Mouse (Mus musculus) limb, embryonic 11.5 days (tissue): ENCODE results near the gene Creb3l1. TPM values are rescaled to one million over a fixed set of nuclear protein-coding genes. Genes with fewer than 3 reads are reported as not detected.

Source experiments
- ATAC-seq: fragments of 200-750 bp; cut with Nextera tagmentation; 2 replicates; pipeline ENCODE4 v1.8.0; 2017; ENCODE audit warnings: low read depth; ENCODE audit not compliant: insufficient number of reproducible peaks, low FRiP score, low TSS enrichment
- DNase-seq: peaks from one replicate; pipeline ENCODE4 v3.0.0-alpha.2; 2015; ENCODE audit warnings: low spot score
- H3K27ac ChIP-seq: fragments of 300-500 bp; sonication (generic); replicated peaks from 2 replicates; pipeline ENCODE4 v1.5.1; 2014; ENCODE audit warnings: low read depth, mild to moderate bottlenecking, low read length
- H3K27me3 ChIP-seq: fragments of 300-500 bp; sonication (generic); 2 replicates; pipeline ENCODE4 v1.6.1; 2014; ENCODE audit warnings: mild to moderate bottlenecking, low read length, mixed read lengths; ENCODE audit not compliant: control insufficient read depth, insufficient read depth
- H3K36me3 ChIP-seq: fragments of 300-500 bp; sonication (generic); 2 replicates; pipeline ENCODE4 v1.6.1; 2014; ENCODE audit warnings: mild to moderate bottlenecking, low read length, moderate library complexity, mixed read lengths; ENCODE audit not compliant: control insufficient read depth, insufficient read depth
- H3K4me1 ChIP-seq: fragments of 300-500 bp; sonication (generic); 2 replicates; pipeline ENCODE4 v1.6.1; 2014; ENCODE audit warnings: low read length, mixed read lengths; ENCODE audit not compliant: control insufficient read depth, insufficient read depth
- H3K4me2 ChIP-seq: fragments of 300-500 bp; sonication (generic); 2 replicates; pipeline ENCODE4 v1.6.1; 2014; ENCODE audit warnings: low read depth, mild to moderate bottlenecking, moderate library complexity; ENCODE audit not compliant: severe bottlenecking
- H3K4me3 ChIP-seq: fragments of 300-500 bp; sonication (generic); 2 replicates; pipeline ENCODE4 v1.5.1; 2014; ENCODE audit warnings: low read depth, low read length
- H3K9ac ChIP-seq: fragments of 300-500 bp; sonication (generic); 2 replicates; pipeline ENCODE4 v1.6.1; 2014; ENCODE audit warnings: mild to moderate bottlenecking, low read length
- H3K9me3 ChIP-seq: fragments of 300-500 bp; sonication (generic); 2 replicates; pipeline ENCODE4 v1.6.1; 2016; ENCODE audit warnings: low read length; ENCODE audit not compliant: control insufficient read depth
- WGBS: fragments of 180-500 bp; shearing (Covaris S2); extraction: QIAGEN DNeasy Blood & Tissue Kit; methylation state at CpG from one replicate; pipeline ENCODE4 v1.1.7; 2014; 5-methylcytosine and 5-hydroxymethylcytosine counted together
- polyA plus RNA-seq: library from polyadenylated mRNA; unstranded; fragments of >200 nt; fragmentation: Nextera tagmentation; extraction: Ambion mirVana; gene quantifications from 2 replicates; pipeline ENCODE4 v1.2.1, GENCODE M21; 2014

Gene Creb3l1
- polyA plus RNA-seq, 1 experiment from 2014 or later: 0.85 TPM

DNA sequence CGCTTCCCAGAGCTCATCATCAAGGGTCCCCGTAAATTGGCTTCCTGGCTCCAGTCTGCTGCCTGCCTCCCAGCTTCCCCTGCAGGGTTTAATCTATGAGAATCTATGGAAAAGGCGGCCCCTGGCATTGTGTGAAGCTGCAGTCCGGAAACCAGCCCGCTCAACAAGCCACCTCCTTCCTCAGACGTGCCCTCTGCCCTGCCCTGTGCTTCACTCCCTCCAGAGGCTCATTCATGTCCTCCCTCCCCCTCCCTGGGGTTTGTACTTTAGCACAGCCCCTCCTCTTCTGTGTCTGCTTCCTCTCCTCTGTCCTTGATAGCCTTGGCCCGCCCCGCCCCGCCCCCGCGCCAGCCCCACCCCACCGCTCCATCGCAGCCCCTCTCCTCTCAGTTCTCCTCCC is 39.9 kb downstream of the Creb3l1 start:
- peaks cover 4% of the 10 kb centered on the region; the same call in 1 of the 2 replicates for H3K4me1 ChIP-seq
- ATAC-seq: peak; percentile 82
- H3K9me3 ChIP-seq: no peaks in the 10 kb centered on the region
- H3K36me3 ChIP-seq: no peaks in the 10 kb centered on the region
- peak; percentile 75 for DNase-seq
- WGBS: 1% methylated on average over 11 of the region's 13 CpGs
- H3K9ac ChIP-seq: peak overlapping the region; percentile 24; the same call in 1 of the 2 replicates
- no peaks in the 10 kb centered on the region for H3K27me3 ChIP-seq
- H3K4me2 ChIP-seq: peak overlapping the region; percentile 42
- no peak overlapping the region for H3K4me3 ChIP-seq
- 0 out of 2 replicates have a peak overlapping the region, but pooled peaks have one; percentile 64 for H3K27ac ChIP-seq

DNA sequence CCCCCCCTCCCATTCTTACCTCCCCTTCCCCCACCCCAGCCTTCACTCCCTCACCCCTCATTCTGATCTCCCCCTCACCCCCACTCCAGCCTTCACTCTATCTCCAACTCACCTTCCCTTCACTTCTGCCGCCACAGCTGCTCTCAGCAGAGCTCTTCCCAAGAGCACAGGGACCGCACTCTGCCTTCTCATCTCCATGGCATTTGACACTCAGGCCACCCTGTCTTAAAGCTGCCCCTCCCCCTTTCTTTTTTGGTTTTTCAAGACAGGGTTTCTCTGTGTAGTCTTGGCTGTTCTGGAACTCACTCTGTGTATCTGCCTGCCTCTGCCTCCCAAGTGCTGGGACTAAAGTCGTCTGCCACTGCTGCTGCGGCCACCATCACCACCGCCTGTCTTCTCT is 43.5 kb downstream of the Creb3l1 start:
- Histone ChIP-seq H3K27me3 (peaks cover 23% of the 10 kb centered on the region), H3K27ac (no peak overlapping the region), H3K9me3 (no peaks in the 10 kb centered on the region), H3K4me2 (no peak overlapping the region), H3K36me3 (no peaks in the 10 kb centered on the region), H3K9ac (no peak overlapping the region), H3K4me3 (no peak overlapping the region), H3K4me1 (peaks cover 10% of the 10 kb centered on the region)
- 38% methylated on average over 5 of the region's 5 CpGs for WGBS
- ATAC-seq (no peak), DNase-seq (no peak)

DNA sequence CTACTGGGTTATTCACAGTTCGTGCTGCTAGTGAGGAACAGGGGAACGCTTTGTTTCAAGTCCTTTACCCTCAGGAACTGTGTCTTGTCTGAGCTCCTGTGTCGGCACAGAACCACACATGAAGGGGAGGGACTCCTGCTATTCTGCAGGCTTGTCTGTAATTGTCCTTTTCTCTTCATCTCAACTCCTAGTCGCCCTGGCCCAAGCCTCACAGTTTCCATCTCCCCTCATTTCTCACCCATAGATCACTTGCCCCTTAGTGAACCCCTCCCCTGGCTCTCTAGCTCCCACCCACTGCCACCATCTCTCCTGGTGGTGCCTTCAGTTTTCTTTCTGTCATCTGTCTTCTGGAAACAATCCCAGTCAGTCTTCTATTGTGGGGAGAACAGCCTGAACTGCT is 44.1 kb downstream of the Creb3l1 start:
- no peaks in the 10 kb centered on the region for H3K36me3 ChIP-seq
- H3K4me2 ChIP-seq: no peak overlapping the region
- no peak overlapping the region for H3K27ac ChIP-seq
- peaks cover 11% of the 10 kb centered on the region for H3K4me1 ChIP-seq
- DNase-seq: no peak
- no peaks in the 10 kb centered on the region for H3K9me3 ChIP-seq
- no peak overlapping the region for H3K4me3 ChIP-seq
- H3K9ac ChIP-seq: no peak overlapping the region
- H3K27me3 ChIP-seq: peaks cover 29% of the 10 kb centered on the region
- WGBS: 13% methylated on average over 4 of the region's 4 CpGs
- no peak for ATAC-seq

DNA sequence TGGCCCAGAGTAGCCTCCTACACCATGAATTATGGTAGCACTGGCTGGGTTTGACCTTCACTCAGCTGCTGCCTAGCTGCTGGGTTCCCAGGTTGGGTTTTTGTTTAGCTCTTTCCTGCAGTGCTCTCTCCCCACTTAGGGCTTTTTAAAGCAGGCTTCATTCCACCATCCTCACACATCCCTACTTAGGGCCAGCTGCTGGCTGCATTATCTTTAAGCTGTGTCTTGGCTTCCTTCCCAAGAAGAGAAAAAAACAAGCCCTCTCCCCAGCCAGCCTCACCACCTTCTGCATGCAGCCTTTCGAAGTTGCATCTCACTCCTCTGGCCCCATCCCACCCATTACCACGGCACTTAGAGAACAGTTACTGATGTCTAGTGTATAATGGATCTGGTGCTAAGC is 45.8 kb downstream of the Creb3l1 start:
- no peaks in the 10 kb centered on the region for H3K9me3 ChIP-seq
- 30% methylated on average over 2 of the region's 2 CpGs for WGBS
- H3K27me3 ChIP-seq: peaks cover 38% of the 10 kb centered on the region
- no peak overlapping the region for H3K4me3 ChIP-seq
- no peak overlapping the region for H3K4me2 ChIP-seq
- H3K9ac ChIP-seq: no peak overlapping the region
- DNase-seq (no peak), ATAC-seq (no peak)
- peaks cover 7% of the 10 kb centered on the region for H3K4me1 ChIP-seq
- no peaks in the 10 kb centered on the region for H3K36me3 ChIP-seq
- no peak overlapping the region for H3K27ac ChIP-seq

DNA sequence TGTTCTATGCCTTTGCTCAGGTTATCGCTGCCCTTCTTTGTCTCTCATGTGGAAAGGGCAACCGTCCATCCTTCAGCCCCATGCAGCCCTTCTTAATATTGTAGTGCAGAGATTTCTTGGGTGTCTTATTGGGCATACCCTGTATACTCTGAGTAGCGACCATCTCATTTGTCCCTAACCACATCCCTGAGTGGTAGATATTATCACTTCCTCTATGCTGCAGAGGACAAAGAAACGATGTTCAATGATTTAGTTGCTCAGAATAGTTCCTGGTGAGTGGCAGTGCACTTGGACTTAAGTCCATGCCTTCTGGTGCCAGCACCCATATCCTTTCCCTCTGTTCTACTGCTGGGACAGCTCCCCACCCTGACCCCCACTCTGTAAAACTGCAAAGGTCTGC is 46.3 kb downstream of the Creb3l1 start:
- Histone ChIP-seq H3K4me1 (peaks cover 7% of the 10 kb centered on the region), H3K27ac (no peak overlapping the region), H3K4me3 (no peak overlapping the region), H3K9ac (no peak overlapping the region), H3K4me2 (no peak overlapping the region), H3K27me3 (peaks cover 38% of the 10 kb centered on the region), H3K9me3 (no peaks in the 10 kb centered on the region), H3K36me3 (no peaks in the 10 kb centered on the region)
- ATAC-seq: no peak
- WGBS: 79% methylated on average over 4 of the region's 4 CpGs
- no peak for DNase-seq

DNA sequence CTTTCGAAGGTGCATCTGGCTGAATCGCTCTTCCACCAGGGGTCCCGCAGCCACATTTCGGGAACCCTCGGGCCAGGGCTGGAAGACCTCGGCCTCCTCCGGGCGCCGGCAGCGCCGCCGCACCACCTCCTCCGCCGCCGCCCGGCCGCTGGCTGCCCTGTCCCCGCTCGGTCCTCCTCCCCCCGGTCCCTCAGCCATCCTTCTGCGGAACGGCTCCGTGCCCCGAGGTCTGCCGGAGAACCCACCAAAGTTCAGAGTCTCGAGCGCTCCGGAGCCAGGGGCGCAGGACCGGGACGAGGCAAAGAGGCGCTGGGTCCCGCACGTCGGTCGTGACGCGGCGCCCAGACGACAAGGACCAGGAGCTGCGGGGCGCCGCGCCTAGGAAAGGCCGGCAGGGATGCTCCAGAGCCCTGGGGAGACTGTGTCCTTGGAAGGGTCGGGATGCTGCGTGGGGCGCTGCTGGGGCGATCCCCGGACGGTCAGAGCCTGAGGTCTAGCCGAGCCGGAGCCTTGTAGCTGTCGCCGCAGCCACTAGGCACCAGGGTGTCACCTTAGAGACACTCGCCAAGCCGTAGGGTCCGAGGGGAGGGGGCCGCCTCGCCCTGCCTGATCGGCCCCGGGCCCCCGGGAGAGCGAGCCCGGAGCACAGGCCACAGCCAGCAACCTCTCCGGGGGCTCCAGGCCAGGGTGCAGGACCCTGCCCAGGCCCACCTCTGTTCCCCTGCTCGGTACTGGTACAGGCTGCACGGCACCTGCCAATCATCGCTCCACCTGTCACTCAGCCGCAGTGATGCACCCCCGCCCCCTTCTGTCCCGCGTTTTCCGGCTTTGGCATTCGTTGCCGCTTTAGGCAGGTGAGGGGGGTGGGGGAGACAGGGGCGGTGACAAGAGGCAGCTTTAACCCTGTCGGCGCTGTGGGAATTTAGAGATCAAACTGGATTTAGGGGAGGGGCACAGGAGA is 48.4 kb downstream of the Creb3l1 start, which contains the start of gene Dgkz:
Dgkz (minus strand) TSS at position 284 of the 961 bp plus-strand sequence.
- no peak for DNase-seq
- Histone ChIP-seq H3K9ac (peak within 1 kb of the TSS; percentile 53), H3K4me1 (peaks cover 10% of the 10 kb centered on the region), H3K36me3 (no peaks in the 10 kb centered on the region), H3K27ac (no peak within 1 kb of the TSS), H3K4me3 (peak within 1 kb of the TSS; percentile 34), H3K9me3 (no peaks in the 10 kb centered on the region), H3K27me3 (peaks cover 38% of the 10 kb centered on the region), H3K4me2 (peak within 1 kb of the TSS; percentile 63)
- under 1% methylated on average over 79 of the region's 79 CpGs for WGBS
- 0 out of 2 replicates have a peak, but pooled peaks have one; percentile 38 for ATAC-seq

DNA sequence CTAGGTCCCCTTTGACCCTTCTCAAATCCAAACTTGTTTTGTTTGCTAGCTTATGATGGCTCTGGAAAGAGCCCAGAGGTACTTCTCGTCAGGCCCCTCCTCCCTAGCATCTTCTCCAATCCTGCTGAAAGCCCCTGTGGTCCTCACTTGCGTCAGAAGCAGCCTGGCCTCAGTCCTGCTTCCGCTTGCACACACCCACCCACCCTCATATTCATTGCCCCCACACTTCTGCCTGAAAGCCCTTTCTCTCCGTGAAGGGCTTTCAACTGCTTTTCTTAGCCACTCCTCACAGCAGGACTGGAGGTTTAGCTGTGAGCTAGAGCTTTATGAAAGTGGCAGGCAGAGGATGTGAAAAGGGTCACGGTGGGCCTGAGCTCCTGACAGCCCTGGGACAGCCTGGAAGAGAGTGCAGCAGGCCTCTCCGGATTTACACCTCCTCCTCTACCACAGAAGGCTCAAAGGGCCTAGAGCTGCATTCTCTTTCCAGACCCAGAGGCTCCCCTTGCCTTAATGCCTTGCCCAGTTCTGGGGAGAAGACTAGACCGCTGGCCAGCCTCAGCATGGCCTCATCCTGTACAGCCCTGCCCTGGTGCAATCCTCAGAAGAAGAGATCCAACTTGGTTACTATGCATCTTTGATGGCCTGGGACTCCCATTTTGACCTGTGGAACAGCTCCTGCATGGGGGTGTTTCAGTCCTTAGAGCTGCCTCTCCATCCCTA is 50.7 kb downstream of the Creb3l1 start:
- no peak overlapping the region for H3K4me3 ChIP-seq
- H3K27ac ChIP-seq: no peak overlapping the region
- no peak overlapping the region for H3K9ac ChIP-seq
- 30% methylated on average over 7 of the region's 7 CpGs for WGBS
- H3K36me3 ChIP-seq: no peaks in the 10 kb centered on the region
- no peak overlapping the region for H3K4me2 ChIP-seq
- ATAC-seq: no peak
- H3K9me3 ChIP-seq: no peaks in the 10 kb centered on the region
- peaks cover 38% of the 10 kb centered on the region for H3K27me3 ChIP-seq
- DNase-seq: no peak
- H3K4me1 ChIP-seq: peaks cover 10% of the 10 kb centered on the region

DNA sequence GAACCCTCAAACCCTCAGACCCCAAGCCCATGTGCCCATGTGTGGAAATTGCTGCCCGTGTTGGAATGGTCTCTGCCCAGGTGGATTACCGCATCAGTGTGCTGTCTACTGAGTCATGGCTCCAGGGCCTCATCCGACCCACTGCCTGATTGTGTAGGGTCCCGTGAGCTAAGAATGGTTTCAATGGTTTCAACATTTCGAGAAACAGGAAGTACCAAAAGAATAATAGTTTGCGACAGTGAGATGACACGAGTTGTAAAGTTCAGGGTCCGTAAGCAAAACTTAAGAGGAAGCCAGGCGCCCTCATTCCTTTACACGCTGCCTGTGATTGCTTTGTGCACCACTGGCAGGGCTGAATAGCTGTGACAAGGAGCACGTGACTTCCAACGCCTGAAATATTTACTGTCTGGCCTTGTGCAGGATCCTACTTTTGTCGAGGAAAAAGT is 52.2 kb downstream of the Creb3l1 start:
- no peak overlapping the region for H3K9ac ChIP-seq
- 39% methylated on average over 13 of the region's 13 CpGs for WGBS
- peaks cover 28% of the 10 kb centered on the region for H3K27me3 ChIP-seq
- DNase-seq (no peak), ATAC-seq (no peak)
- no peaks in the 10 kb centered on the region for H3K9me3 ChIP-seq
- no peak overlapping the region for H3K27ac ChIP-seq
- peaks cover 10% of the 10 kb centered on the region for H3K4me1 ChIP-seq
- H3K4me3 ChIP-seq: no peak overlapping the region
- H3K4me2 ChIP-seq: no peak overlapping the region
- H3K36me3 ChIP-seq: no peaks in the 10 kb centered on the region
